In genomic region chr1:181211920-181212633, GRCm38 (mm10) we compare ENCODE assay signal across 7 mouse cellular contexts. TPM values are rescaled to one million over a fixed set of nuclear protein-coding genes. Genes with fewer than 3 reads are reported as not detected.
DNase-seq lines count a peak whose midpoint lies in the region; ATAC-seq lines count a peak whose summit lies in the region.

Gene Wdr26, minus strand, starts transcription at chr1:181212001.

- DNase-seq in adrenal gland, adult 2 months, result peak; percentile 90
- peak; percentile 94 for DNase-seq in embryo, embryonic 11 days
- peak; percentile 64 to 79 for DNase-seq in gastrocnemius, postnatal 4 days (ENCODE audit: low spot score in 2 of 2)
- DNase-seq in left cerebral cortex, postnatal 36 days (ENCODE audit: low spot score in 2 of 2), result peak; percentile 87 to 88
- DNase-seq in midbrain, embryonic 11.5 days (ENCODE audit: low spot score, missing footprints), result peak; percentile 96
- DNase-seq in skeletal muscle tissue, adult 2 months (ENCODE audit: low read depth, low spot score), result peak; percentile 78

- no peaks in the 10 kb centered on the region for H3K27me3 ChIP-seq in intestine, embryonic 16.5 days (replicated peaks; ENCODE audit: control insufficient read depth, insufficient read depth, low read length)
- no peaks in the 10 kb centered on the region for H3K27me3 ChIP-seq in midbrain, embryonic 11.5 days (ENCODE audit: control insufficient read depth, insufficient read depth, low read length)

- under 1% methylated on average over 54 of the region's 54 CpGs for WGBS in intestine, embryonic 16.5 days
- 2% methylated on average over 51 of the region's 54 CpGs for WGBS in midbrain, embryonic 11.5 days

- H3K4me2 ChIP-seq in intestine, embryonic 16.5 days (ENCODE audit: low read depth, low read length), result peak within 1 kb of the TSS; percentile 88
- peak within 1 kb of the TSS; percentile 94 for H3K4me2 ChIP-seq in midbrain, embryonic 11.5 days

- intact Hi-C loops in left cerebral cortex, postnatal 36 days (cut with DNase I), result no loop called here

- H3K9ac ChIP-seq in intestine, embryonic 16.5 days (ENCODE audit: low read depth, low read length), result peak within 1 kb of the TSS; percentile 97
- peak within 1 kb of the TSS; percentile 95 for H3K9ac ChIP-seq in midbrain, embryonic 11.5 days (ENCODE audit: low read length)

- H3K27ac ChIP-seq in intestine, embryonic 16.5 days (ENCODE audit: low read length), result peak within 1 kb of the TSS; percentile 94
- peak within 1 kb of the TSS; percentile 82 for H3K27ac ChIP-seq in midbrain, embryonic 11.5 days (ENCODE audit: low read depth, low read length)

- peak within 1 kb of the TSS; percentile 99 for H3K4me3 ChIP-seq in intestine, embryonic 16.5 days (ENCODE audit: low read length)
- peak within 1 kb of the TSS; percentile 99 for H3K4me3 ChIP-seq in midbrain, embryonic 11.5 days (ENCODE audit: low read depth, low read length)

- H3K36me3 ChIP-seq in intestine, embryonic 16.5 days (ENCODE audit: control insufficient read depth, insufficient read depth, low read length), result no peaks in the 10 kb centered on the region
- no peaks in the 10 kb centered on the region for H3K36me3 ChIP-seq in midbrain, embryonic 11.5 days (ENCODE audit: control insufficient read depth, insufficient read depth, low read length)

- no peaks in the 10 kb centered on the region for H3K9me3 ChIP-seq in intestine, embryonic 16.5 days (ENCODE audit: control insufficient read depth, low read length)
- no peaks in the 10 kb centered on the region for H3K9me3 ChIP-seq in midbrain, embryonic 11.5 days (ENCODE audit: control insufficient read depth, low read length)

- peak; percentile 93 for ATAC-seq in intestine, embryonic 16.5 days
- ATAC-seq in midbrain, embryonic 11.5 days (ENCODE audit: low FRiP score), result peak; percentile 93

- H3K4me1 ChIP-seq in intestine, embryonic 16.5 days (ENCODE audit: control insufficient read depth, insufficient read depth, low read length), result peaks cover 16% of the 10 kb centered on the region
- peaks cover 17% of the 10 kb centered on the region for H3K4me1 ChIP-seq in midbrain, embryonic 11.5 days (ENCODE audit: control insufficient read depth, insufficient read depth, low read length)

RNA-seq across cellular contexts. Expression of gene Wdr26, which starts in this region (rescaled TPM):
- 100 to 1,000 TPM; 113 to 140 TPM for total RNA-seq in adrenal gland, adult 2 months (2021)
- 56.7 and 62.2 TPM in 2 replicates for polyA plus RNA-seq in adrenal gland, adult 2 months (2012; rRNA removed)
- 100 to 1,000 TPM; 118 to 125 TPM for total RNA-seq in gastrocnemius, postnatal 4 days (2021)
- 22.4 and 25.5 TPM in 2 replicates for polyA plus RNA-seq in intestine, embryonic 16.5 days (2015; fragmentation: Nextera tagmentation; extraction: Ambion mirVana)
- total RNA-seq in left cerebral cortex, postnatal 36 days (2021), result 100 to 1,000 TPM in 1 of 2 experiments, 10 to 100 TPM in 1; 98.1 to 119 TPM
- 37.7 and 39.3 TPM in 2 replicates for polyA plus RNA-seq in midbrain, embryonic 11.5 days (2014; fragmentation: Nextera tagmentation; extraction: Ambion mirVana)

Comparison
In these comparisons a context has a peak if more than half of its experiments do, and no peak if none do; other contexts are left out.
1. Peak in every context shown above with its lines: DNase-seq, ATAC-seq, H3K4me3 ChIP-seq and H3K27ac ChIP-seq.